Mouse (Mus musculus) CD4-positive, CD25-positive, alpha-beta regulatory T cell, adult 2 months (primary cell): ENCODE results near the gene Slc26a8.

ENCODE experiments used
- DNase-seq: peaks from one replicate; pipeline ENCODE4 v3.0.0-alpha.2; 2012; ENCODE audit warnings: low read depth, low spot score

The Slc26a8 gene

GRCm38 (mm10) chr17:28600780-28601179 is 89.3 kb downstream of the Slc26a8 start:
- peak; percentile 26 for DNase-seq

GRCm38 (mm10) chr17:28593965-28594364 is 96.1 kb downstream of the Slc26a8 start:
- DNase-seq: no peak

- DNase-seq: peak; percentile 89
Measured at GRCm38 (mm10) chr17:28592998-28593397, 97.0 kb downstream of the Slc26a8 start.

DNA sequence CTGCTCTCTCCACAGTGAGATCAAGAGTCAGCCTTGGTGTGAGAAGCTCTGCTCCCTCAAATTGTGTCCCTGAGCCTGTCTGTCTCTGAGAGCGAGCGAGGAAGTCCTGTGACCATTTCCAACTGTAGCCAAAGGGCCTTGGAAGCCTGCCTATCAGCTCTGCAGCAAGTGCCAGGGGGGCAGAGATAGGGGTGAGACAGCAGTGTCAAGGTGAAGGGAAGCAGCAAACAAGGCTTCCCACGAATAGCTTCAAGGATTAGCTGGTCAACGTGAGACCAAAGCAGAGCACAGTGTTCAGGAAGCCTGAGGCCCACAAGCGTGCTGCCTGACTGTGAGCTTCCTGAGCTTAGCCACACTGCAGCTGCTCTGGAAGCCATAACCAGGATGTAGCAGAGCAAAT is 98.6 kb downstream of the Slc26a8 start:
- DNase-seq: no peak

DNA sequence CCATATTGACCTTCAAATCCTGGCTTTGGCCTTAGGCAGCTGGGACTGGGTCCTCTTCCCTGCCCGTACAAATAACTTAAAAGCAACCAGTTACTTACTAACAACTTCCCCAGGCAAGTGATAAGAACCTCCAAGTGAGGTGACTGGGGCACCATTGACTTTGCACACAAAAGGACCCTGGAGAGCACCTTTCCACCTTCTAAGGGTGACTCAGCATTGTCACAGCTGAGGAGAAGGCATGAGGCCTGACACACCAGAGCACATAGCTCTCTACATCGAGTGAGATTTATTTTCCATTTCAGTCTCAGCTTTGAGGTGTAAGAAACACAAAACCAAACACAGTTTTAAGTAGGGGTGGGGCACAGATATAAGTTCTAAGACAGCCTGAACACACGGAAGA is 99.4 kb downstream of the Slc26a8 start:
- DNase-seq: no peak

GRCm38 (mm10) chr17:28588591-28588990 is 101.4 kb downstream of the Slc26a8 start:
- no peak for DNase-seq
